Mouse (Mus musculus) thymus, postnatal 10 days (tissue): ENCODE results near the gene Nol7.
A peak's percentile ranks its signal among the peaks of the same experiment; 100 is the strongest.

Source experiments
- DNase-seq, 2 experiments: peaks; one replicate each; pipeline ENCODE4 v3.0.0; 2021; ENCODE audit warnings: low spot score in 2 of 2

The Nol7 gene

DNA sequence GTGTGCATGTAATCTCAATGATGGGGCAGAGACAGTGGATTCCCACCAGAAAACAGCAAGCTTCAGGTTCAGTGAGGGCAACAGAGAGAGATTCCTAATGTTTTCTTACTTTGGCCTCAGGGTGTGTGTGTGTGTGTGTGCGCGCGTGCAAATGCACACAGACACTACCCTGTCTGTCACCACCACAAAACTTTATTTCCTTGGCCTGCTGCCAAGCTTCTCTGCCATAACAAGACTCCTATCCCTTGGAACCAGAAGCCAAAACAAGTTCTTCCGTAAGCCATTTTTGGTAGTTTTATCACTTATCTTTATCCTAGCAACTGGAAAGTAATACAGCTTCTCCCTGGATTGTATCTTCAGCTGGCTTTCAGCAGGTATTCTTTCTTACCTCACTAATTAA lies 30.2 kb downstream of the Nol7 start:
- DNase-seq, result no peak

DNA sequence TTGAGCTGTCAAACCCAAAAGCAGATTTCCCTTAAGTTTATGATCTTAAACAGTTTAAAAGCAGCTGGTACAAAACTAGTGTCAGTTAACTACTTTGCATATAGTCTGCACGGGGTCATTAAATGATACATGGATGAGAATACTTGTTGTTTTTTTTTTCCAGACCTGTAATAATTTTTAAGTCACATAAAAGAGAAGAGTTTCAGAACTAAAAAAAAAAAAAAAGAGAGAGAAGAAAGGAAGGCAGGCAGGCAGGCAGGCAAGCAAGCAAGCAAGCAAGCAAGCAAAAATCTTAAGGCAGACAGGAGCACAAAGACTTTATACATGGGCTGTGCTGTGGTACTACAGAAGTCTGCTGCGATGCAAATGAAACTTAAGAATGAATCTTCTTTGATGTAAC lies 35.2 kb downstream of the Nol7 start:
- DNase-seq, result no peak

DNA sequence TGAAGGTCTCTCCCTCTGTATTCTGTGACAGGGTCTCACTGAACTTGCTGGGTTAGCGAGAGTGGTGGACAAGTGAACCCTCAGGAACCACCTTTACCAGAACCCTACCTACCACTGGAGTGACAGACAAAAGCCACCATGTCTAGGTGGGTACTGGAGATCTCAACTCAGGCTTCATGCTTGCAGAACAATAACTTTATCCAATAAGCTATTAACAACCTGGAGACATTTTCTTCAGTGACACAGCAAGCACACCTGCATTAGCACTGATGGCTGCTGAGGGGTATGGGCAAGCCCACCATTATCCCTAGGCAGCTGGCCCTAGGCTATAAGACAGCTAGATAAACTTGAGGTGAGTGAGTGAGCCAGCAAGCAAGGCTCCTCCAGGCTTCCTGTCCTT lies 42.2 kb downstream of the Nol7 start:
- DNase-seq, result no peak

DNA sequence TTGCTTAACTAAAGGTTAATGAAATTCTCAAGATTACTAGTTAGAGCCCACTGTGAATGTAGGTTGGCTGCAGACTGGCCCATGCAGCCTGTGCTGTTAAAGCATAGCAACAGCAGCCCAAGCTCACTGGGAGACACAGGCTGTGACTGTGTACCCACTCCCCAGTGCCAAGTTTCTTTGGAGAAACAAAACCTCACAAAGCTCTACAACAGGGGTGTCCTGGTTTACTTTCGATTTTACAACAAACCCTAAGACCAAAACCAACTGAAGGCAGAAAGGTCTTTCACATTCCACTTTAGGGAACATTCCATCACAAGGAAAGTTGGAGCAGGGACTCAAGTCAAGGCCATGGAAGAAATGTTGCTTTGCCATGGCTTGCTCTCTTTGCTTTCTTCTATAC lies 44.4 kb downstream of the Nol7 start:
- no peak for DNase-seq

DNA sequence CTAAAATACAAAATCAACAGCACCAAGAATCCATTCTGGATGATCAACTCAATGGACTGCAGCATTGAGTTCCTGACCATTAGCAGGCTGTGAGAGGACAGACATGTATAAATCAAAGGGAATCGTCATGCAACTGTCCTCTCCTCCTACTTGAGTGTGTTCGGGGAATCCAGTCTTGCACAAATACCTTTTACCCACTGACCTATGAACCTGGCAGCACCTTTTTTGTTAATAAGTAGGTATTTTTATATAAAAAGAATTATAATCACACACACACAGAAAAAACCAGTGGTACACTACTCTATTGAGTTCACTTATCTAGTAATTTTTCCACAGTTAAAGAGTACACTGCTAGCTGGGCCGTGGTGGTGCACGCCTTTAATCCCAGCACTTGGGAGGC lies 45.5 kb downstream of the Nol7 start:
- no peak for DNase-seq

DNA sequence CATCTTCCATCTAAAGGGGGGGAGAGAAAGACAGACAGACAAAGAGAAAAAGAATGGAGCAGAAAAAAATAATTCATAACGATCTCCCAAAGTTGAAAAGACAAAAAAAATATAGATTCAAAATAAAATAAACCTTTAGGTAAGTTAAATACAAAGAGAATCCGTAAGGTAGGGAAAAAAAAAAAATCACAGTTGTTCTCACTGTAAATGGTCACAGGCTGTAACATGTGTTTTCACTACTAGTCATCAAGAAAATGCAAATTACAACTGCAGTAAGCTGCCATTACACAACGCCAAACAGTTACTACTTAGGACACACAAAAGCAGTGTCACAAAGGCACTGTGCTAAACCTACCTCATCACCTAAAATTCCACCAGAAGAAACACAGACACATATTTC lies 46.5 kb downstream of the Nol7 start:
- DNase-seq, result no peak

DNA sequence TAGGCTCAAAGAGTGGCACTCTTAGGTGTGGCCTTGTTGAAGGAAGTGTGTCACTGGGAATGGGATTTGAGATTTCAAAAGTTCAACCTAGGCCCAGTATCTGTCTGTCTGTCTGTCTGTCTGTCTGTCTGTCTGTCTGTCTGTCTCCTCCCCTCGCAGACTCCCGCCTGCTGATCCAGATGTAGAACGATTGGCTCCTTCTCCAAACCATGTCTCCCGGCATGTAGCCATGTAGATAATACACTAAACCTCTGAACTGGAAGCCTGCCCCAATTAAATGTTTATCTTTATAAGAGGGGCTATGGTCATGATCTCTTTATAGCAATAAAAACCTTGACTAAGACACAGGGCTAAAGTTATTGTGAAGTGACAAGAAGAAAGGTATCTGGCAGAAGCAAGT lies 47.6 kb downstream of the Nol7 start:
- no peak for DNase-seq

DNA sequence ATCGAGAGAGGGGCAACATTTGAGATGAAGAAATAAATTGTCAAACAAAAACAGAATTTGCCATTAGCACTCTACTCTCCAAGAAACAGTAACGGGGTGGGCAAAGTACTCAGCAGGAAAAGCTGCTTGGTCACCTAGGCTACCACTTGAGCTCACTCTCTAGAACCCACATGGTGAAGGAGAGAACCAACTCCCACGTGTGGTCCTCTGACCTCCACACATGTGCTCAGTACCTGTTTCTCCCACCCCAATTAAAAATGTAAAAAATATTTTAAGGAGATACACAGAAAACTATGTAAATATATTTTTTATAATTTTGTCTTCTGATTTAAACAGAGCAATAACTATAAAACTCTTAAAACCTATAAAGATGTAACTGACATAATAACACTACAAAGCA lies 49.5 kb downstream of the Nol7 start:
- no peak for DNase-seq

DNA sequence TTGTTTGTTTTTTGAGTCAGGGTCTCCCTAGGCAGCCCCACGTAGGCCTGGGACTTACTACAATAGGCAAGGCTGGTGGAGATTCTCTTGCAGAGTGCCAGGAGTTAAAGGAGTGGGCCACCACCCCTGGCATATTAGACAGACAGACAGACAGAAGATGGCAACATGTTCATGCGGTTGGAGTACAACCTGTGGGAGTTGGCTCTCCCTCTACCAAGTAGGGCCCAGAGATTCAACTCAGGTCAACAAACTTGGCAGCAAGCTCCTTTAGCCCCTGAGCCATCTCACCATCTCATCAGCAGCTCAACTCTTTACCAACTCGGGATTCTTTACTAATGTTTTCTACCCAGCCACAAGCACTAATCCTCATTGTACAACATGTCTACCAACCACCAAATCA lies 52.5 kb downstream of the Nol7 start:
- DNase-seq, result no peak

DNA sequence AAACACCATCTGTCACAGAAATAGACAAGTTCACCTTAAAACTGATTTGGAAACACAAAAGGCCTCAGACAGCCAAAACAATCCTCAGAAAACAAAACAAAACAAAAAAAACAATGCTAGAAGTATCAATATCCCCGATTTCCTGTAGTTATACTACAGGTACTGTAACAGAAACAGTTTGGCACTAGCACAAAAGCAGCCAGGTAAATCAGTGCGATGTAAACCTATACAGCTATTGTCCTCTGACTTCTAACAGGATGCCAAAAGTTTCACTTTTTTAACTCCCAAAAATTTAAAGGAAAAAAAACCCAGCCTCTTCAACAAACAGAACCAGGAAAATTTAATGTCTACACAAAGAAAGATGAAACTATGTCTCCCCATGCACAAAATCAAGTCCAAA lies 54.0 kb downstream of the Nol7 start:
- no peak for DNase-seq

DNA sequence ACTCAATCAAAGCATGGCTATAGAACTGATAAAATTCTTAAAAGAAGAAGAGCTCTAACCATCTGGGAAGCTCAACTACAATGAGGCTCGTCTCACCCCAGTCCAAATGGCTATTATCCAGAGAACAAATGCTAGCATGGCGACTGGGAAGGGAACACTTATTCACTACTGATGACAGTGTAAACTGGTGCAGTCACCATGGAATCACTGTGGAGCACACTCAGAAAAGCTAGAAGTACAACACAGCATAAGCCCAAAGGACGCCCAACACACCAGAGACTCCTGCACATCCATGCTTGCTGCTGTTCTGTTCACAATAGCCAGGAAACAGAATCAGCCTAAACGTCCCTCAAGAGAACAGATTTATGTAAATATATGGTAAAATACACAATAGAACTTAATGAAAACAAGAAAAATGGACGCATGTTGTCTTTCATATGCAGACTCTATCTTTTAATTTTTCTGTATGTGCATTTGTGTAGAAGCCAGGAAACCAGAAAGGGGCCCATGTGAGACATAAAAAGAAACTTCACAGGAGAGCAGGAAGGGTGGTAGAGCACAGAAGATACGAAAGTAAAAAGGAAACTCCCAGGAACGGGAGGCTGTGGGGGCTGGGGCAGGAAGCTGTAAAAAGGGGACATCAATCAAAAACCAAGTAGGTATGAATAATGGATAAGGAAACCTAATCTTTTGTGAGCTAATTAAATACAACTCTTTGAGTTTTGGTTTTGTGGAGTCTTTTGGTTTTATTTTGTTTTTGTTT lies 54.8 kb downstream of the Nol7 start:
- peak; percentile 42 to 45 for DNase-seq

DNA sequence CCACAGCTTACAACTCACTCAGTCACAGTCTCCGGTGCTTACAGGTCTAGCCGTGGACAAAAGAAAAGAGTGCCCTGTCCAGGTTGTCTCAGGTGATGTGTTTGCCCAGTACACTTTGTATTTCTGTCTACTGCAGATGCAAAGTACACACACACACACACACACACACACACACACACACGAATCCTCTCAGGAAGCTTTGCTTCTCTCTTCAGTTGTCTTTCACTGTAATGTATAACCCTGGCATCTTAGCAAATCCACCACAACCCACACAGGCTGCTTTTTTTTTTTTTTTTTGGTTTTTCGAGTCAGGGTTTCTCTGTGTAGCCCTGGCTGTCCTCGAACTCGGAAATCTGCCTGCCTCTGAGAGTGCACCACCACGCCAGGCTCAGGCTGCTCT lies 56.2 kb downstream of the Nol7 start:
- DNase-seq, result no peak
